Mouse (Mus musculus) CD4-positive helper T cell, adult 2 months (primary cell): Measurements from ENCODE around the gene Zfp36l2.

Experiments used
- DNase-seq: peaks from one replicate; pipeline ENCODE4 v3.0.0-alpha.2; 2012; ENCODE audit warnings: low read depth, missing footprints, low spot score

Zfp36l2 gene

DNA sequence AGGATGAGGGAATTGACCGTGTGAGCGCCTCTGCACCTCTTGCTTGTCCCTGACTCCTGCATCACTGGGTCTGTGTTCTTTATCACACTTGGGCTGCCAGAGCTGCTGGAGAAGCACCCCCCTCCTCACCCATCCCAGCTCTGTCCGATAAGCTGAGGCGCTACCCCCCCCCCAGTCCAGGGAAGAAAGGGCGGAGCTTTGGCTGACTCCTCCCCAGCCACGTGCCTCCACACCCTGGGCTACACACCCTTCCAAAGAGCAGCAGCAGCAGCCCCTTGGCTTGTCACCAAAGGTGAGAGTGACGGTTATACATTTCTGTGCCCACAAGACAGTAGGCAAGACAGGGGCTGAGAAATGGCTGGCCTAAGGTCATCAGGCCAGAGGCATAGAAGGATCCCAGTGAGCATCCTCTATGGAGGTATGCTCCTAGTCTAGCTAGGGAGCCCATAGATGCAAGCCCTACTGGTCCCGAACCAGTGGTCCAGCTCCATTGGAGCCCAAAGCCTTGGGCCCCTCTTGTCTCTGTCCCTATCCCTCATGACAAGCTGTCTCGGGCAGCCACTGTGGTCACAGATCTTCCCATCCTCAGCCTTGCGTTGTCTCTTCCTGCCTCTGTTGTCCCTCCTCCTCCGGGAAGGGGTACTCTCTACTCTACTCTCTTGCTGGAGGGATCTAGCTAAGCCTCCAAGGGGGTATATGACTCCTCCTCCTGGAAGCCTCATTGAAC, 33.3 kb downstream of the Zfp36l2 start:
- DNase-seq: no peak

DNA sequence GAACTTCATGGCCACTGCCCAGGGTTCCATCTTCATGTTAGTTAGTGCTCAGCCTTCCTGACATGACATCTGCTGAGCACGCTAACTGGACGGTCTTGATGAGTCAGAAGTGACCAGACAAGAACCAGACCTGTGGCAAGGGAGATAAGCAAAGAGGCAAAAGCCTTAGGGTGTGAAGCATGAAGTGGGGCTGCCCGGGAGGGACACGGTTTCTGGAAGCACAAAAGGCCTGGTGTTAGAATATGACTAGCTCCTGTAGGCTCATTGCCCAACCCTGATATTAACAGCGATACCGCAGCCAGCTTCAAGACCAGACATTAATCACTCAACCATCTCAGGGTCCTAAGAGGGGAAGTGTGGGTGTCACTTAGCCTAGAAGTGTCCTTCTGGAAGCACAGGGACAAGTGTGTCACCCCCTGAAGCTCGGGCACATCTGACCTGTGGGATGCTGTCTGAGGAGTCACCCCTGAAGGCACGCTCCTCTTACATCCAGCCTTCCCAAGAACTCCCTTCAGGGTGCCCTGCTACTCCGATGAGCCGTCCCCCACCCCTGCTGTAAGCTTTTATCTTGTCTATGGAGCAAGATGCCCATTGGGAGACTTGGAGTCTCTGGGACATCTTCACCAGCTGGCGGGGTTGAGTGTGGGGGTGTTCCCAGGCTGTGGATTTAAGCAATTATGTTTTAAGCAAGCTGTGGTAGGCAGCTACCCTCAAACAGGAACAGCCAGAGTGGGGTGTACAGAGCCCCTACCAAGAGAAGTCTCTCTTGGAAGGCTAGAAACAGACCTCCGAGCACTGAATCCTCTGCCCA, 34.6 kb downstream of the Zfp36l2 start:
- no peak for DNase-seq

DNA sequence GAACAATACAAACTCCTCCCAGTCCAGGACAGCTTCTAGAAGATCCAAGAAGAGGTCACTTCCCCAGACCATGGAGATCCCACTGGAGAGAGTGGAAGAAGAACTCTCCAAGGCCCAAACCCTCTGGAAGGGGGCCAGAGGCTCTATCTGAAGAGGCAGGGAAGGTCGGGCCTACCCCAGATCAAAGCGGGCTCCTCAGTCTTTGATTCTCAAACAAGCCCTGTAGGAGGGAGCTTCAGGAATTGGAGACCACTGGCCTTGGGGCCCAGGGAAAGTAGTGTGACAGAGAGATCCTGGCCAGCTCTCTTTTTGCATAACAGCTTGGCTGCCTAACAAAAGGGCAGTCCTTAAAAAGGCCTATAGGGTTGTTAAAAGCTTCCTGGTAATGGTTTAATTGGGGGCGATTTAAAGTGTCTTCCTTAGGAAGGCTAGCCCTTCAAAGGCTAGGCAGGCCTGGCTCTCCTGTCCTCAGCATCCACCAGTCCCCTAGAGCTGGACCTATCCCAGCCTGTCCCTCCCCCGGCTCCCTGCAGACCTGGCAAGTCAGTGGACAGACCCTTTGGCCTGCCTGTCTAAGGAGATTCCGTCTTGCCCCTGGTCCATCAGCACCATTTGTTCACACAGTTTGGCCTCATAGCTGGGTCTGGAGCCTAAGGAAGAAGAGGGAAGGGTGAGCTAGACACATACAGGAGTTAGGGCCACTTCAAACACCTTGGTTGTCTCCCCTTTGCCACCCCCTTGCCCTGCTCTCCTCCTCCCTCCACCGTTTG, 35.4 kb downstream of the Zfp36l2 start:
- DNase-seq: no peak

DNA sequence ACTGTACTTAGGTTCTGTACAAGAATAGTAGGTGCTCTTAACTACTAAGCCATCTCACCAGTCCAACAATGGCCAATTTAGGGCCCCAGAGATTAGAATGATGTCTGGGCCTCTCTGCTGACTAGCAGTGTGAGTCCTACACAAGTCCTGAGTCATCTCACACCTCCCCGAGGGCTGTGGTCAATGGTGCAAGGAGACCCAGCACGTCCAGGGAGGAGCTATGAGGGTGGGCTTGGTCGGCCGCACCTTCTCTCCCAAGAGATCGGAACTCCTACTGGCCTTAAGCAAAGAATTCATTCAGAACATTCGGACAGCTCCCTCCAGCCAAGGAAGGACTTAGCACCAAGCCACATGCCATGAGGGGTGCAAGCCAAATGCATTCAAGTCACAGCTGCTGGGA, 36.4 kb downstream of the Zfp36l2 start:
- DNase-seq: no peak

DNA sequence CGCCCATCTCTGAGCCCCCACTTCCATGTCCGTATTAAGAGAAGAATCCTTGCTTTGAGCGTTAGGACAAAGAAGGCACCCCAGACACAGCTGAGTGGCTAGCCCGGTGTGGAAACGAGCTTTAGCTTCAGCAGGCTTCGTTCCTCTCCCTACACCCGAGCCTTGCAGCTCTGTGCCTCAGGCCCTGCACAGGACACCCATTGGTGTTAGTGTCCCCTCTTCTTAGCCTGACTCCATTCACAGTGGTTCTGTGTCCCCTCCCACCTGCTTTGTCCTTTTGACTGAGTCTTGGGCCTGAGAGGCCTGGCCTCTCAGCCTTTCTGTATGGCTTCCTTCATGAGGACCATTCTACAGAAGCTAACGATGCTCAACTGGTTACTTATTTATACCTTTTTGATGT, 37.5 kb downstream of the Zfp36l2 start:
- no peak for DNase-seq

DNA sequence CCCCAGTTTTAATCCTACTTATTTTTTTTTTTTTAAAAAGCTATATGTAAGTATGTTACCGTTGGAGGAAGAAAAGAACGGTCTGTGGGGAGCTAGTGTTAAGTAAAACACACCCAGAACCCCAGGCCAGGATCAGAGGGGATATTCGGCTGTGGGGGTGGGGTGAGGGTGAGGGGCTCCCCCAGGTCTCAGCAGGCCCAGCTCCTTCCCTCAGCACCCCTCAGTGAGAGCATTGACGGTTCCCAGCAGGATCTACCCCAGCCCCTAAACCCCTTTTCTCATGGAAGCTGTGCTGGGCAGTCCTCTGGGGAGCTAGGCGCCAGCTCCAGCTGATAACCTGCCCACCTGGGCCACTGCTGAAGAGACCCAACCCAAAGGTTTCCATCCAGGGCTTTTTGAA, 38.2 kb downstream of the Zfp36l2 start:
- no peak for DNase-seq

DNA sequence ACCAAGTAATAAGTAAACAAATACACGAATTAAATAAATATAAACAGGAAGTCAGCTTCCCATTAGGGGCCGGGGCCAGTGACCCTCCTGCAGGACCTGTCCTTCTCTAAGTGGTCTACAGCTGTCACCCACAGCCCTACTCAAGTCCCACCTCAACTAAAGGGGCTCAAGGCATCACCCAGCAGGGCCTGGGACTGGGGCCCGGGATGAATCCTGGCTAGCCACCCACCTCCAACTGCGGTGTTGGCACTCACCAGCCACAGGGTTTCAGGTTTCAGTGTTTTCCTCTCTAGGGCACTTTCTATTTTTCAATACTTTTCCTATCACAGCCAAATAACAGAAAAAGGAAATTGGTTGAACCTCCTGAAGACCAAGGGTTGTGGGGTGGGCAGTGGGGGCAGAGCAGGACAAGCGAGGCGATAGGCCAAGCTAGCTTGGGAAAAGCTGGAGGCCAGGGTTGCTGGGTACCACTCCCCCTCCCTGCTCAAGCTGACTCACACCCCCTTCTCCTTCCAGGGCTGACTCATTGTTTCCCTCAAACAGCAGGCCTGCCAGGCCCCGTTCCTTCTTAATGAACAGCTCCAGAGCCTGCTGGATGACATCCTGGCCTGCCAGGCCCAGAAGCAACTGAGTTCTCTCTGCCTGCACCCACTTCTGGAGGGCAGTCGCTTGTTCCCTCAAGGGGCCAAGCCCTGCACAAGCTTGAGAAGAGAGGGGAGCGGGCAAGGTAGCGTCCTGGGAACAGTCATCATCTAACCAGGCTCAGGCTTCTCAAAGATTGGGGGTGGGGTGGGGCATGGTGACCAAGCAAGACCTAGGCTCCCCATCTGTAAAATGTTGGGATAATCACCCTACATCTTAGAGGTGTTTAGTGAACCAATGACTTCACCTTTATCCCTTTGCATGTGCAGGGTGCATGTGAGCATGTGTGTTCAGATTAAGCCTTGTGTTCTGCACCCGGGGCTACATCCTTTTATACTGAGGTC, 39.0 kb downstream of the Zfp36l2 start:
- peak; percentile 68 for DNase-seq

DNA sequence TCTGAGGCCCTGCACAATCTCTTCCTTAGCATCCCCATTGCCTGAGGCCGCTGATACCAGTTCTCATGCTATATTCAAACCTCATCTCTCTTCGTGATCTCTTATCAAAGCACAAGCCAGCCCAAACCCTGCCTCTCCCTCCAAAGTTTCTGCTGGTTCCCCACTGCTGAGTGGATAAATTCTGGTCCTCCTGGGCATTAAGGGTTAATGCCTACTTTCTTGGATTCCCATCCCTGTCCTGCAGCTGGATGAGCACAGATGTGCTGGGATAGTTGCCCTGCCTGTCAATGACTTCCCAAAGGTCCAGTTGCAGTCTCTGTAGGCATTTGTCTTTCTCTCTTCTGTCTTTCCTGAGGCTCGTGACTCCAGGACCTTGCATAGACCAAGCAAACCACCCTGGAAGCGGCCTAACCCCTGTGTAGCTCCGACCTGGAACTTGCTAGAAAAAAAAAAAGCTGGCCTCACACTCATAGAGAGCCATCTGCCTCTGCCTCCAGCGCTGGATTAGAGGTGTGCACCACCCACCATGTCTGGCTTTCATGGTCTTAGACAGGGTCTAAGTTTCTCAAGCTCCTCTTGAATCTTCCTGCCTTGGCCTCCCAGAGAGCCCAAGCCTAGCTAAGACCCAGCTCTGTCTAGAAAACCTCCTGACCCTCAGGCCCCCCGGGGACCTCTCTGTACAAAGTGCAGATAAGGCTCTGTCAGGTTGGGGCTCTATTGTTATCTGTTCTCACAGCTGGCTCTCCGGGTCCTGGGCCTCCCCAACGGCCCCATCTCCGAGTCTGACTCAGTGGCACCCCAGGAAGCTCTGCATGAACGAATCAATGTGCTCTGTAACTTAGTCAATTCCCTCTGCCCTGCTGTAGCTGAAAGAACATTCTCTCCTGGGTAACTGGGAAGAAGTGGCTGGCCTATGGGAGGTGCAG, 40.3 kb downstream of the Zfp36l2 start:
- no peak for DNase-seq

DNA sequence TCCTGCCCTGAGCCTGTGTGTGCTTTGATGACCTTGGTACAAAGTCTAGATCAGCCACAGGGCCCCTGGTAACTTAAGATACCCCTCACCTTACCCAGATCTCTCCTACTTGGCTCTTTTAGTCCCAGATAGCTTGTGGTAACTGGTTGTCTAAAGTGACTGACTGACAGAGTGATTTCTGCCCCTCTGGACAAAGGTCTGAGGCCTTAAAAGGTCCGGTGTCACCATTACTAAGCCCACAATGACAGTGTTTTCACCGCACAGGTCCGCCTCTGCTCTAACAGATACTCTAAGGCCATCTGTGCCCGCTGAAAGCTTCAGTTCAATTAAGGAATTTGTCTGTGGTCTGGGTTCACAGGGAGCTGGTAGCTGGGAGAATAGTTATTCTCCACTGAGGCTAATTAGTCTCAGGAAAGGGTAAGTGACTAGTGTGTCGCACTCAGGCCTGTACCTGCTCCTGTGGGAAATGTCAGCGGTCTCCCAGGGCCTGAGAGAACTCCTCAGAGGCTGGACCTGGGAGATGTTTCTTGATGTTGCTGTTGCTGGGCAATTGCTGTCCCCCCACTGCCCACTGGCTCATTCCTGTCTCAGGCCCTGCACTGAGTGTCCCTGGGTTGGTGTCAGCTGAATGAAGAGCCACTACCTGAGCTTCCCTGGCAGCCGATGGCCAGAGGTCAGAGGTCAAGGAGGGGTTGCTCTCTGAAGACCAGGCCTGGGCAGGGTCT, 41.1 kb downstream of the Zfp36l2 start:
- no peak for DNase-seq

DNA sequence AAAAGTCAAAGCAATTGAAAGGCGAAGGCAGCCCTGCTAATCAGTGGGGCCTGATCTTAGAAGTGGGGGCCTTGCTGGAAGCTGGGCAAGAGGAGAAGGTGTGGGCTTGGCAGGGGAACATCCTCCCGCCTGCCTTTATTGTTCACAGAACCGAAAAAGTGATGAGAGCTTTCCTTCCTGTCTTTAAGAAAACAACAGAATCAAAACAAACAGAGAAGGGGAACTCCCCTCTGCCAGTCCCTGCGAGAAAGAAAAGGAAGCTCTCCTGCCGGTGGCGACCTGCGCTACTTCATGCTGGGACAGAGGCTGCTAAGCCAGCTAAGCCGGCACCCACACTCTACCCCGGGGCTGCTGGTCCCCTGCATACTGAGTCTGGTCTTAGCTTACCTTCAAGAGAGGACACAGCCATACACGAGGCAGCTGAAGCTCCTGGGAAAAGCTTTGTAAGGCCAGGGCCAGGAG, 41.9 kb downstream of the Zfp36l2 start:
- peak; percentile 89 for DNase-seq

DNA sequence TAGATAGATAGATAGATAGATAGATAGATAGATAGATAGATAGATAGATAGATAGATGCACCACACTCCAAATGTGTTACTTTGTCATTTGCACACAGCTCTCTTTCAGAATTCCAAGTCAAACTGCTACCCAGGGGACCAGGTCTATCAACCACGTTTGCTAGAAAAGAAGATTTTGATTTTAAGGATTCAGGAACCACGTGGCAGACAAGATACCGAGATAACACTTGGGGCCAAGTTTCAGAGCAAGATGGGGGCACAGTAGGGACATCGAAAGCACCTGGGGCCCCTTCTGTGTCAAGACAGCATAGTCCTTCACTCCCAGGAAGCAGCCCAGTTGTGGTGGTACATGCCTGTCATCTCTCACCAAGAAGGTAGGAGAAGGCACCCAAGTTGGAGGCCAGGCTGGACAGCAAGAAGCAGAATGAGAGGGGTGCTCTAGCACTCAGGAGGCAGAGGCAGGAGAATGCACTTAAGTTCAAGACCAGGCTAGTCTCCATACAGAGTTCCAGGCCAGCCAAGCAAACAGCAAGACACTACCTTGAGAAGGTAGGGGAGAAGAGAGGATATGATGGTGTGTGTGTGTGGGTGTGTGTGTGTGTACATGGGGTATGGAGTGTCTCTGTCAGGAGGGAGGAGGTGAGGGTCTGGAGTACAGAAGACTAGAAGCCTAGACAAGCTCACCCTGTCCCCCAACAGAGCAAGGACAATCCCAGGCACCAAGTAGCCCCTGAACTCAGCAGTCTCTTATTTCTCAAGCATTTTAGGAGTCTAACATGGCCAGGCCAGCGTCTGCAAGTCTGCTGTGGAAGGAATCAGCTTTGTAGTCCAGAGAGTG, 42.8 kb downstream of the Zfp36l2 start:
- peak; percentile 51 for DNase-seq

DNA sequence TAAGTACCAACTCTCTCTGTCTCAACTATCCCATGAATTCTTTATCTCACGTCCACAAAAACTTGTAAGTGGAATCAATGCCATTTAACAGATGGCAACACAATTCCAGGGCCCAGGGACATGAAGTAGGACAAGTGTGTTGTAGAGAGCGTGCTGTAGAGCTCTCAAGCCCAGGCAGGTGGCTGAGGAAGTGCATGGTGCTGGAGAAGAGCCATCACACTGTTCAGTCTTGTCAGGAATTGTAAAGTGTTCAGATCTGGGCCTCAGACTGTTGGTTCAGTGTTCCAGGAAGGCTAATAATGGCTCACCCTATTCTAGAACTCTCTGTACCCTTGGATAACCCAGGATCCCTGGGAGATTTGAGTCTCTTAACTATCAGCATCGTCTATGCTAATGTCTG, 43.6 kb downstream of the Zfp36l2 start:
- DNase-seq: no peak

DNA sequence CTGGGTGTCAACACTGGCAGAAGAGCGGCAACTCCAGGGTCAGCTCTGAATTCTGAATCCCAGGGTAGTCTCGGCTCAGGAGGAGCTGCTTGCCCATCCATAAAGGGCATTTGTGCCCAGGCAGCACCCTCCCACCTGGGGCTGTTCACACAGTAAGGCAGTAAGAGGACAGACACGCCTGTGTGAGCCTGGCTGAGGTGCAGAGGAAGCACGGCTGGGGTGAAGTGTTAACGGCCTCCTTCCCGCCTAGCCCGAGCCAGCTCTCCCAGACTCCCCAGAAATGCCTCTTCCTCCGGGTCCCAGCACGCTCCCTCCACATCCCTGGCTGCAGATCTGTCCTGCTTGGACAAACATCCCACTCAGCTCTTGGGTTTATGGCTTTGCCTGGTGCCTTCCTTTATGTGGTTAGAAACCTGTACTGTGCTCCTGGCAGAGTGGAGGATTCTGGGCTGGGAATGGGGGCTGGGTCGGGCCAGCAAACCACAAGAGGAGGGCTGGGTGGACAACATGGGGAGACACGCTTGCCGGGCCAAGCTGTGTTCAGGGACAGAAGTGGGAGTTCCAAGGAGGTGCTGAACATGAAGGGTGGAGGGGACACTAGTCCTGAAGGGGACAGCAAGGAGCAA, 44.4 kb downstream of the Zfp36l2 start:
- no peak for DNase-seq

DNA sequence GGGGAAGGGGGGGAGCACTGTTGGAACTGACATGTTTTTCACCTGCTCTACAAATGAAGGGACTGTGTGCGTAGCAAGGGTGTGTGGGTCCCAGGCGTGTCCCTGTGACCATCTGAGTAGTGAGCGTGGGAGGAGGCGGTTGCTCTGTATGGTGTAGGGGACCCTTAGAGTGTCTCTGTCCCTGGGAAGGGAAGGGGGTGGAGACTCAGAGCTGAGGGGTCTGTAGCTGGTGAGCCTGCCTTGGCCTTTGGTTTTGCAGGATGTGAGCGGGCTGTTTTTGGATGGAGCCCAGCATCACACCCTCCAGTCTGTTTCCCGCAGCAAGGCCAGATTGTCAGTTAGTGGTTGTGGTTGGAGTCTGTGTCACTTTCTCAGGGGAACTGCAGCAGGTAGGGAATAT, 46.1 kb downstream of the Zfp36l2 start:
- DNase-seq: no peak

DNA sequence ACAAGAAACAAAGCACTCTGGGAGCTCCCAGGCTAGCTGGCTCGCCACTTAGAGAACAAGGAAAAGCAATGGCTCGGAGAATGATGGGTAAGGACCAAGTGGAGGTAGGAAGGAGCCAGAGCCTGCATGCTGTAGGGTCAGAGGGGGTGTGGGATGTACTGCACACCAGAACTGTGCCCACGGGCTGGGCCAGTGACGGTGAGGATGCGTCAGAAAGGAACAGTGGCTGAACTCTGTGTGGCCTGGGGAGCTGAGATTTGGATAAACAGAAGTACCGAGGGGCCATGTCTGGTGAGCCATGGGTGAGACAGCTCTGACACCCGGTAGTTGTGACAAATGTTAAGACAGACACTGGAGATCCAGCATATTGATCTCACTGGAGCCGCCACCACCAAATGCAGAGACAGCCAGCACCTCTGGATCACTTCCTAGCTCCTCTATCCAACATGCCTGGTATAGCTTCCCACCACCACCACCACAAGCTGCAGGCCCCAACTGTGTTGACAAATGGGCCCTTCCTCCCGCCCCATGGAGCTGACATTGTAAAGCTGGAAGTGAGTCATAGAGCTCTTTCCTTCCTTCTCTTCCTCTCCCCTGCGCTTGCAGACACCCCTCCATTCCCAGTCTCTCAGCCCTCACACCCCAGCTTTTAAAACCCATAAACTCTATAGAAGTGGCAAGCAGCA, 46.8 kb downstream of the Zfp36l2 start:
- no peak for DNase-seq

DNA sequence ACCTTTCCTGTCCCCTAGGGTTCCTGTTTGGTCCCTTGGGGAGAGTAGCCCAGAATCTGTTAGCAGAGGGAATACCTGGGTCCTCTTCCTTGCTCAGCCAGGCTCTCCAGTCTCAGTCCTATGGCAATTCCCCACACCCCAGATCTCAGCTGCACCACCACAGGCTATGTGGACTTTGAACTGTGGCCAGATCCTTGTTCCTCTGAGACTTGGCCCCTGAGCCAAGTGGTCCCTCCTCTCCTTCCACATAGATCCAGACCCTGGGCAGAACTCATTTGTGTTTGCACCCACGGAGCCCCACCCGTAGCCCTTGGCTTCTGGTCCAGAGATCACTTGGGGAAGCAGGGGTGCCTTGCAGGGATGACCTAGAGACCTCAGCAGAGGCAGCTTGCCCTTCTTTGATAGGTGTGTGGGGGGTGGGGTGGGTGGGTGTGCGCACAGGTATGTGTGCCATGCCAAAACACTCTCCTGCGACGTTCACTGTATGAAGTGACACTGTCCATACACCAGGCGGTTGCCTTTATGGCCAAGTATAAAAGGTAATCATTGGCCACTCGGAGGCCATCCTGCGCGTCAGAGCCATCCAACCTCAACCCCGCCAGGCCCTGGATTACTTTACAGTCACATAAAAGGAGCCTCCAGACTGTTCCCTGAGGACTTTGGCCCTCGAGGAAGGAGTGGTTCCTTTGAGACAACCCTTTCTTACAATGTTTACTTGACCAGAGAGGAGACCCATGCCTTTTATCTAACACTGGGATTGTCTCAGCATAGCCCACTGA, 50.2 kb downstream of the Zfp36l2 start:
- no peak for DNase-seq
